Mouse (Mus musculus) kidney, embryonic 16.5 days (tissue): ENCODE results near the gene Frmd4b. TPM values are rescaled to one million over a fixed set of nuclear protein-coding genes. Genes with fewer than 3 reads are reported as not detected.

Experiments used
- ATAC-seq: fragments of 200-750 bp; cut with Nextera tagmentation; 2 replicates; pipeline ENCODE4 v1.8.0; 2017; ENCODE audit warnings: moderate TSS enrichment; ENCODE audit not compliant: low FRiP score, low TSS enrichment
- H3K27ac ChIP-seq: fragments of 300-500 bp; sonication (generic); 2 replicates; pipeline ENCODE4 v1.5.1; 2014; ENCODE audit warnings: low read length
- H3K27me3 ChIP-seq: fragments of 300-500 bp; sonication (generic); 2 replicates; pipeline ENCODE4 v1.6.1; 2014; ENCODE audit warnings: low read length, control low read depth, mixed read lengths; ENCODE audit not compliant: insufficient read depth
- H3K36me3 ChIP-seq: fragments of 300-500 bp; sonication (generic); 2 replicates; pipeline ENCODE4 v1.6.1; 2014; ENCODE audit warnings: low read length, control low read depth, mixed read lengths; ENCODE audit not compliant: insufficient read depth
- H3K4me1 ChIP-seq: fragments of 300-500 bp; sonication (generic); 2 replicates; pipeline ENCODE4 v1.6.1; 2014; ENCODE audit warnings: low read length, control low read depth, mixed read lengths; ENCODE audit not compliant: insufficient read depth
- H3K4me2 ChIP-seq: fragments of 300-500 bp; sonication (generic); replicated peaks from 2 replicates; pipeline ENCODE4 v1.6.1; 2014; ENCODE audit warnings: low read depth, low read length
- H3K4me3 ChIP-seq: fragments of 300-500 bp; sonication (generic); 2 replicates; pipeline ENCODE4 v1.5.1; 2014; ENCODE audit warnings: mild to moderate bottlenecking, low read length
- H3K9ac ChIP-seq: fragments of 300-500 bp; sonication (generic); replicated peaks from 2 replicates; pipeline ENCODE4 v1.6.1; 2014; ENCODE audit warnings: low read length
- H3K9me3 ChIP-seq: fragments of 300-500 bp; sonication (generic); 2 replicates; pipeline ENCODE4 v1.6.1; 2016; ENCODE audit warnings: low read length, control low read depth
- WGBS: fragments of 180-500 bp; shearing (Covaris S2); extraction: QIAGEN DNeasy Blood & Tissue Kit; methylation state at CpG from one replicate; pipeline ENCODE4 v1.1.7; 2014; 5-methylcytosine and 5-hydroxymethylcytosine counted together
- polyA plus RNA-seq: library from polyadenylated mRNA; unstranded; fragments of >200 nt; fragmentation: Nextera tagmentation; extraction: Ambion mirVana; gene quantifications from 2 replicates; pipeline ENCODE4 v1.2.1, GENCODE M21; 2015

The Frmd4b gene
- polyA plus RNA-seq, 1 experiment from 2014 or later = 18.1 TPM

- no peaks in the 10 kb centered on the region for H3K9me3 ChIP-seq
- no peak overlapping the region for H3K4me2 ChIP-seq
- H3K36me3 ChIP-seq = no peaks in the 10 kb centered on the region
- 77% methylated on average over 5 of the region's 5 CpGs for WGBS
- H3K9ac ChIP-seq = no peak overlapping the region
- H3K27ac ChIP-seq = no peak overlapping the region
- no peak for ATAC-seq
- H3K4me3 ChIP-seq = no peak overlapping the region
- peaks cover 17% of the 10 kb centered on the region for H3K4me1 ChIP-seq
- no peaks in the 10 kb centered on the region for H3K27me3 ChIP-seq
Measured at GRCm38 (mm10) chr6:97516941-97517340, 100.4 kb downstream of the Frmd4b start.

GRCm38 (mm10) chr6:97510771-97511170, 106.6 kb downstream of the Frmd4b start:
- peak overlapping the region; percentile 41 for H3K27ac ChIP-seq

DNA sequence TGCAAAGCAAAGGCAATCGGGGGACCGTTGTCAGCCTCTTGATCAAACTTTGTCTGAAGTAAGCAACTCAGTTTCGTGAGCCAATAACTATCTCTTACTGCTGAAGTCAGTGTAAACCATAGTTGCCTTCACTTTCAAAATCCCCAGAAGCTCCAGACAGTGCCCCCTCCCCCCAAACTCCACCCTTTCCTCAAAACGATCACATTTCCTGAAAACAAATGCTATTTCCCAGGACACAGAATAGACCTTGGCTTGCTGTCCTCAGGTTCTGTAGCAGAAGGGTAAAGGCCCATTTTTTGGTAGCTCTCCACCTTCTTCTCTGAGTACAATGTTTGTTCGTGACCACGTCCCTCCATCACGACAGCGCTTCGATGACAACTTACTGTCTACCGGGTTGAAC, 107.9 kb downstream of the Frmd4b start:
- H3K4me1 ChIP-seq = peaks cover 21% of the 10 kb centered on the region
- no peak overlapping the region for H3K4me3 ChIP-seq
- H3K36me3 ChIP-seq = no peaks in the 10 kb centered on the region
- H3K4me2 ChIP-seq = no peak overlapping the region
- ATAC-seq = no peak
- H3K9ac ChIP-seq = no peak overlapping the region
- H3K27me3 ChIP-seq = no peaks in the 10 kb centered on the region
- no peaks in the 10 kb centered on the region for H3K9me3 ChIP-seq
- WGBS = 86% methylated on average over 10 of the region's 10 CpGs
- H3K27ac ChIP-seq = no peak overlapping the region

More at GRCm38 (mm10) chr6:97510771-97511170, 106.6 kb downstream of the Frmd4b start:
- peak; percentile 46; the same call in 1 of the 2 replicates for ATAC-seq
- H3K9ac ChIP-seq = no peak overlapping the region
- H3K9me3 ChIP-seq = no peaks in the 10 kb centered on the region
- no peak overlapping the region for H3K4me2 ChIP-seq
- H3K36me3 ChIP-seq = no peaks in the 10 kb centered on the region
- H3K4me3 ChIP-seq = no peak overlapping the region
- H3K4me1 ChIP-seq = peaks cover 18% of the 10 kb centered on the region
- no peaks in the 10 kb centered on the region for H3K27me3 ChIP-seq
- WGBS = 36% methylated on average over 8 of the region's 8 CpGs

DNA sequence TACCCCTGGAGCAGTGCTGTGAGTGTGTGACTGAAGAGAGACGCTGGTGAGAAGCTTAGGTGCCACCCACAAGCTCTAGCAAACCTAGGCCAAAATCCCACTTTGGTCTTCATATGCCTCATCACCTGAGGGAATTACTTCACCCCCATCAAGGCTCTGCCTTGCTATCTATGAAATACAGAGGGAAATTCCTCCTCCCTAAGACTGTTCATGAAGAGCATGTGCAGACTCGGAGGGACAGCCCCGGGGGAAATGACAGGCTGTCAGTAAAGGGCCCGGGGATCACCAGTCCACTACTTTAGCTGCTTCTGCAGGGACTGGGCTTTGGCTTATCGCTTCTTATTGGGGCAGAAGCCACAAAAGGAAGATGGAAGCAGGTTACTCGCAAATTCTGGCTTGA, 108.9 kb downstream of the Frmd4b start:
- Histone ChIP-seq H3K27me3 (no peaks in the 10 kb centered on the region), H3K4me1 (peaks cover 24% of the 10 kb centered on the region), H3K9me3 (no peaks in the 10 kb centered on the region), H3K36me3 (no peaks in the 10 kb centered on the region), H3K9ac (no peak overlapping the region), H3K4me2 (no peak overlapping the region), H3K27ac (no peak overlapping the region), H3K4me3 (no peak overlapping the region)
- 82% methylated on average over 6 of the region's 6 CpGs for WGBS
- ATAC-seq = no peak

DNA sequence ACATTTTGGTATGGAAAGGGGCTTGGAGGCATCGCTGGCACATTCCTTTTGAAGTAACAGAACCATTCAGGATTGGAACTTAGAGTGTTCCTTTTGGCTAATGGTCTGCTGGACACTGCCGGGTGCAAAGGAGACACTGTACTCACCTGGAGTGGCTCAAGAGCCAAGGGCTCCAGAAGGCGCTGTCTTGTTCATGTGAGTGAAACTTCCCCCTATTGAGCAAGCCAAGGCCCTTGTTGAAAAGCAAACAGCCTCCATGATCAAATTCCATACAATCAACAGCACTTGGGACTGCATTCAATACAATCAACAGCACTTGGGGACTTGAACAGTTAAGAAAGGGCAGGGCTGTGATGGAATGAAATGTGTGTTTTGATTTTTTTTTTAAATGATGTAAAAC, 109.4 kb downstream of the Frmd4b start:
- WGBS = 95% methylated on average over 3 of the region's 3 CpGs
- H3K4me2 ChIP-seq = no peak overlapping the region
- no peak overlapping the region for H3K9ac ChIP-seq
- H3K27ac ChIP-seq = no peak overlapping the region
- H3K4me1 ChIP-seq = peaks cover 24% of the 10 kb centered on the region
- H3K4me3 ChIP-seq = no peak overlapping the region
- H3K9me3 ChIP-seq = no peaks in the 10 kb centered on the region
- no peaks in the 10 kb centered on the region for H3K36me3 ChIP-seq
- H3K27me3 ChIP-seq = no peaks in the 10 kb centered on the region
- no peak for ATAC-seq

DNA sequence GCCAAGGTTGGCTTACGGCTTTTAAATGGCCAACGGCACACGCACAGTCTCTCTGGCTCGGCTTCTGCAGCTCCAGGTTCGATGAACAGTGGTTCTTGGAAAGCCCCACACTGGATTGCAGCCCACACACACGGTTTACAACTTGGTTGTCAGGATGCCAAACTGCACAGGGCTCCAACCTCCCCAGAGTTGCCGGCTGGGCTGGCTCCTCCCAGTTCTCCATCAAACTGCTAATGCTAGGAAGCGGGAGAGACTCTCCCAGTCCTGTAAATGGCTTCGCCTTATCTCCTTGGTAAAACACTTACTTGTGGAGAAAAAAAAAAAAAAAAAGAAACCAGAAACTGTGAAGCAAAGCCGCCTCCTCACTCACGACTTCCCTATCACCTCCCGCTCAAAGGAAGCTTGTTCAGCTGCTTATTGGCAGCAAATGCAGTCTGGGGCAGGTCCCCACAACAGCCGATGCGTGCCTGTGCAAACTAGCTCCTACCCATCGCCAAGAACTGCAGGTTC, 111.1 kb downstream of the Frmd4b start:
- Histone ChIP-seq H3K36me3 (no peaks in the 10 kb centered on the region), H3K27ac (peak overlapping the region; percentile 13; the same call in 1 of the 2 replicates), H3K4me1 (peaks cover 24% of the 10 kb centered on the region), H3K9ac (no peak overlapping the region), H3K9me3 (no peaks in the 10 kb centered on the region), H3K4me2 (peak overlapping the region; percentile 39), H3K27me3 (no peaks in the 10 kb centered on the region), H3K4me3 (no peak overlapping the region)
- ATAC-seq = peak; percentile 86
- WGBS = 10% methylated on average over 15 of the region's 15 CpGs

- Histone ChIP-seq H3K9me3 (no peaks in the 10 kb centered on the region), H3K9ac (no peak overlapping the region), H3K4me2 (no peak overlapping the region), H3K27me3 (no peaks in the 10 kb centered on the region), H3K4me1 (peaks cover 15% of the 10 kb centered on the region), H3K36me3 (no peaks in the 10 kb centered on the region), H3K4me3 (no peak overlapping the region), H3K27ac (no peak overlapping the region)
- WGBS = 84% methylated on average over 5 of the region's 5 CpGs
- ATAC-seq = no peak
Measured at GRCm38 (mm10) chr6:97504673-97505072, 112.7 kb downstream of the Frmd4b start.

GRCm38 (mm10) chr6:97501000-97501399, 116.3 kb downstream of the Frmd4b start:
- no peak overlapping the region for H3K4me2 ChIP-seq
- H3K4me1 ChIP-seq = peaks cover 8% of the 10 kb centered on the region
- no peak overlapping the region for H3K9ac ChIP-seq
- no peaks in the 10 kb centered on the region for H3K9me3 ChIP-seq
- no peak overlapping the region for H3K27ac ChIP-seq
- WGBS = 86% methylated on average over 7 of the region's 7 CpGs
- H3K4me3 ChIP-seq = no peak overlapping the region
- H3K36me3 ChIP-seq = no peaks in the 10 kb centered on the region
- H3K27me3 ChIP-seq = no peaks in the 10 kb centered on the region
- no peak for ATAC-seq

- H3K9me3 ChIP-seq = no peaks in the 10 kb centered on the region
- H3K27ac ChIP-seq = no peak overlapping the region
- H3K4me2 ChIP-seq = no peak overlapping the region
- H3K4me1 ChIP-seq = 0 out of 2 replicates have a peak, but pooled peaks cover 5% of the 10 kb centered on the region
- no peak overlapping the region for H3K4me3 ChIP-seq
- H3K9ac ChIP-seq = no peak overlapping the region
- 84% methylated on average over 6 of the region's 6 CpGs for WGBS
- H3K36me3 ChIP-seq = no peaks in the 10 kb centered on the region
- no peak for ATAC-seq
- no peaks in the 10 kb centered on the region for H3K27me3 ChIP-seq
Measured at GRCm38 (mm10) chr6:97500246-97500645, 117.1 kb downstream of the Frmd4b start.

DNA sequence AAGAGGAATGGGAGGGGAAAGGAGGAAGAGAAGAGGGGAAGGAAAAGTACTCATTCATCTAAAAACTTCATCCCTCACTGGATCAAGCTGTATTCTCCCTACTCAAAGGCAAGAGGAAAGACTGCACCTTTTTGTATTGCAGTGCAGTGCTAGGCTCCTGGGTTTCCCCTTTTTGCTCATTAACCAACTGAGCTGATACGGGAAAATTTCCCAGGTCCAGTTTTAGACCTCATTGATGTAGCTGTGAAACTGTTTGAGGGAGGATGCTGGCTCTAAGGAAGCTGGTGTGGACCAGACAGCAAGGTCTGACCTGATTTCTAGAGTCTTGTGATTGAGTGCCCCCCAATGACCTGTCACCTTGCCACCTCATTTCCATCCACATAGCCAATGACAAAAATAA, 121.3 kb downstream of the Frmd4b start:
- H3K4me1 ChIP-seq = no peaks in the 10 kb centered on the region
- no peaks in the 10 kb centered on the region for H3K9me3 ChIP-seq
- H3K4me2 ChIP-seq = no peak overlapping the region
- no peak overlapping the region for H3K4me3 ChIP-seq
- no peaks in the 10 kb centered on the region for H3K36me3 ChIP-seq
- no peaks in the 10 kb centered on the region for H3K27me3 ChIP-seq
- no peak overlapping the region for H3K27ac ChIP-seq
- no peak overlapping the region for H3K9ac ChIP-seq
- WGBS = 65% methylated on average over 1 of the region's 1 CpGs
- ATAC-seq = no peak
